Mouse (Mus musculus): Measurements from ENCODE around the gene Pou2f3.

The Pou2f3 gene

DNA sequence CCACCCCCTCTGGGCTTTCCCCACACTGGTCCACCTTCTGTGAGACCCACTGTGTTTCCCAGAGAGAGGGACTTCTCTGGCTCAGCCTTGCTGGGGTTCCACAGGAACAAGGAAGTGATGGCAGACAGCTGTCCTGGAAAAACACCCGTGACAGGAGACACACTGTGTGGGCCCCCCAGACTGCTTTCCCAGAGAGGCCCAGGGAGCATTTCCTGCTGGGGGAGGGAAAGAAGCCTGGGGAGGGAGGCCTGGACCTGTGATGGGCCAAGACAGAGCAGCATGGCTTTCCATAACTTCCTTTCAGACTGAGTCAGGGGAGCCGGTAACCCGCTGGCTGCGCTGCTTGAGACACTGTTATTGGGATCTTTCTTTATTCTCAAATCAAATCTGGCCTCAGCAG lies 20.7 kb upstream of the Pou2f3 start:
- peak; percentile 83 for DNase-seq

DNA sequence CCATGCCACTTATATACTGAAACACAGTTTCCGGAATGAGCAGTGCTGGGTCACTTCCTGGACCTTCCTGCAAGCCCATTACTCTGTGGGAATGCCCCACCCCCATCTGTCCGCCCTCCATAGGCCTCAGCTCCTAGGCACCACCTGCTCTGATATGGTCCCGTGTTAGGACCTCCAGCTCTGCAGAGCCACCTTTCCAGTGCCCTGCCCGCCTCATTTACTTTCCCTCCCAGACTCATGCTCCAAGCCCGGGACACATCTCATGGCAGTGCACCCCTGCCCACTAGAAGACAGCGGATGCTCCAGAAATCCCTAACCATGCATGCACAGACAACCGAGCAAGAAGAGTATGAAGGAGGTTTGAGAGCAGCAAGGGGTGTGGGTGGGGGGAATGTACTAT lies 19.8 kb upstream of the Pou2f3 start:
- no peak for DNase-seq

DNA sequence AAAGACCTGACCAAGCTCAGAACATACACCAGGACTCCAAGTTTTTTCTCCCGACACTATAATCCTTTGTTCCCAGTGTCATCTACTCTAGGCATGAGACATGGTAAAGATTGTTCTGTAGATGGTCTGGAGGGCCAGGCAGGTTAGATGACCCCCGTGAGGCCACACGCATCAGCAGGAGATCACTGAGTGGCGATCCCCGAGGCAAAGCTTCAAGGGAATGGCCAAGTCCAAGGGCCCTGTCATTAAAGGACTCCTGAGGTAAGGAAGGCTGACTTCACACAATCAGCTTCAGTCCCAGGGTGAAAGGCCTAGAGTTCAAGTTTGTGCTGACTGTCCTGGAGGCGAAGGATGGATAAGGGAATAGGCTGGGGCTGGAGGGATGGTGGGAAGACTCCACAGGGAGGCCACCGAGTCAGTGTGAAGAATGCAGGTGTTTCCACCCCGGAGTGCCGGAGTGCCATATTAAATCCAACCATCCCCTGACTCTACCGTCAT lies 19.3 kb upstream of the Pou2f3 start:
- DNase-seq: no peak

DNA sequence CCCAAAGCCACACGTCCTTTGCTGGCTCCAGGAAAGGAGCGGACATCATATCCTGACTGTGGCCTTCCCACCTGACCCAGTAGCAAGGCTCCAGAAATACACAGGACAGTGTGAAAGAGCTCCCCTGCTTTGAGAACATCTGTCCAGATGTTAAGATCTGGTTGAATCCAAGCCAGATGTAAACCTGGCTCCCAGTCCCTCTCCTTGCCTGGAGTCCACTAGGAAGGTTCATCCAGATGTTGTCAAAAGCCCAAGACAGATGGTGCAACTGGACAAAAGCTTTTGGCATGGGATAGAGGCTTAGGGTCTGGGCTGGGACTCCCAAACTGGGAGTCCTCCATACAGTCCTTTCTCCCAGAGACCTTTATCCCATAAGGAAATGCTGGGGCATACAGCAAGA lies 18.6 kb upstream of the Pou2f3 start:
- DNase-seq: no peak

DNA sequence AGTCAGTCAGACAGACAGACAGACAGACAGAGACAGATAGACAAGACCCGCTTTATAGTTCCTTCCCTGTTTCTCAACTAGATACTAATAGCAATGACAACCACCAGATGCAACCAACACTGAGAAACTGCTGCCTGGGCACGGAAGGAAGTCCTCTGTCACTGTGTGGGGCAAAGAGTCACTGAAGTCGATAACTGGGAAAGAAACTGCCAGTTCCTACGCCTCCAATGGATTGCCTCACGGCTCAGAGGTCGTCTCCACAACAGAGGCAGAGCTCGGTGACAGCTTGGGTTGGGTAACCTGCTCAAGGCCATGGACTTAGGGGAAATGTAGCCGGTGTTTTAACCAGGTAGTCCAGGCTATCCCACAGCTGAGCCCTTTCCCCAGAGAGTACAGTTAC lies 17.5 kb upstream of the Pou2f3 start:
- no peak for DNase-seq

DNA sequence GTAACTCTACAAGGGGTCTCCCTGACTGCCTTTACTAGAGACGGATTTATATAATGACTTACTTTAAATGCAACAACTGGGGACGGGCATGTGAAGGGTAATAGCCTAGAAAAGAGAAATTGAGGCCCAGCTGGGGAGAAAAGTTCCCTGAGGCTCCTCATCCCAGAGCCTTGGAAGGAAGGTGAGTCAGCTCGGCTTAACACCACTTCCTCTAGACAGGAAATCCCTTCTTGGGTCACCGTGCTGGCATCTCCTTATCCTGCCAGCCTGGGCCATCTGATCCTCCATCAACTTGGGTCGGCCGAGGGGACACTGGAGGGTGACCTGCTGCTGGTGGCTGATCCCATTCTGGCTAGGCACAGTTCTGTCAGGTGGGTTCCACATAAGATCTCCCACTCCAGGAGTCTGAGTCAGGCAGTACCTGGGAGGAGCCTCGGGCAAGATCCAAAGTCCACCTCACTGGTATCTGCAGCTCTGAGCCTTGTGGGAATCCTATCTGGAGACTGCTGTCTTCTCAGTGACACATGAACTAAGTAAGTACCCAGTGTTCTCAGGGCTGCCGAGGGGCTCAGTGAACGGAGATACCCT lies 16.5 kb upstream of the Pou2f3 start:
- peak; percentile 65 for DNase-seq

DNA sequence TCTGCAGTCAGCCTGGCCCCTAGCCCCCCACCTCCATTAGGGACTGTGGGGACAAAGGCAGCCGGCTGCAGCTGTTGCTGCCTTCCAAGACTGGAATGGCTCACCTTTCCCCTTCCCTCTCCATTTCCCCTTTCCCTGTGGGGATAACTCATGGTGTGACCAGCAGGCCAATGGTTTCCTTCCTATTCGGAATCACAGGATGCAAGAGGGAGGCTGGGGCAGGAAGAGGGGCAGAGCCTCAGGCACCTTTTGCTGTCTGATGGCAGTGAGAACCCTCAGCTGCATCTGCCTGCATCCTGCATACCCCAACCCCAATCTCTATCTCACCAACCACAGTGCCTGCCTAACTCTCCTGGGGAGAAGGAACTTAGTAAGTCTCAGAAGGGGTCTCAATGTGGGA lies 15.3 kb upstream of the Pou2f3 start:
- no peak for DNase-seq

DNA sequence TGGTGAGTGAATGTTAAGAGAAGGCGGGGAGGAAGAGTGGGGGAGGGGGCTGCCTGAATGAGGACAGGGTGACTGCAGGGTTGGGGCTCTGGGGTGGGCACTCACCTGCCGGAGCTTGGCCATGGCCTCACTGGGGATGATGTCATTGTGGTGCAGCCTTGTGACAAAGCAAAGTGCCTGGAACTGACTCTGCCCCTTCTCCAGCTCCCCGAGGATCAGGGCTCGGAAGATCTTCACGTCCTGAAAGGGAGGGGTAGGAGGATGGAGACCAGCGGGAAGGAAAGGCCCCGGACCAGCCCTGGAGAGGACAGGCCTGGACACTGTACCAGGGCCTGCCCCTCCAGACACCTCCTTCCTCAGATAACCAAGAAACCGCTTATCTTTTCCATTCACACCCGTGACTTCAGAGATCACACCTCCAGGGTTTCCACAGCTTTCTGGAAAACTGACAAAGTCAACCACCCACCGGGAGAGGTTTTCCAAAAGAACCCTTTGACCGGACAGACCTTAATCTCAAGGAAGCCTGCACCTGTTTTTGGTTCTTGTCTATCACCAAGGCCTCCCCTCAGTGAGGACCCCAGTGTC lies 14.7 kb upstream of the Pou2f3 start:
- DNase-seq: no peak

DNA sequence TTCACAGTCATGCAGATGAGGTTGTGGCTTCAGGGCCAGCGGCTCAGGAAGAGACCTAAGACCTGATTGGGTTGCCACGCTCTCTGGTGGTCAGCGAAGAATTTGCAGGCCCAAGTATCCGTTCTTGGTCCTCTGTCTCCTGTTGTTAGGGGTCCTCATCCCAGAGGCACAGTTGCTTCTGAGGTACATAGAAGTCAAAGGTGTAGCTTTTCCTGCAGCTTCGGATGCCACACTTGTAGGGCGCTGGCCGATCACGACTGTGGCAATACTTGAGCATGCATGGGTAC lies 12.2 kb upstream of the Pou2f3 start:
- DNase-seq: no peak

DNA sequence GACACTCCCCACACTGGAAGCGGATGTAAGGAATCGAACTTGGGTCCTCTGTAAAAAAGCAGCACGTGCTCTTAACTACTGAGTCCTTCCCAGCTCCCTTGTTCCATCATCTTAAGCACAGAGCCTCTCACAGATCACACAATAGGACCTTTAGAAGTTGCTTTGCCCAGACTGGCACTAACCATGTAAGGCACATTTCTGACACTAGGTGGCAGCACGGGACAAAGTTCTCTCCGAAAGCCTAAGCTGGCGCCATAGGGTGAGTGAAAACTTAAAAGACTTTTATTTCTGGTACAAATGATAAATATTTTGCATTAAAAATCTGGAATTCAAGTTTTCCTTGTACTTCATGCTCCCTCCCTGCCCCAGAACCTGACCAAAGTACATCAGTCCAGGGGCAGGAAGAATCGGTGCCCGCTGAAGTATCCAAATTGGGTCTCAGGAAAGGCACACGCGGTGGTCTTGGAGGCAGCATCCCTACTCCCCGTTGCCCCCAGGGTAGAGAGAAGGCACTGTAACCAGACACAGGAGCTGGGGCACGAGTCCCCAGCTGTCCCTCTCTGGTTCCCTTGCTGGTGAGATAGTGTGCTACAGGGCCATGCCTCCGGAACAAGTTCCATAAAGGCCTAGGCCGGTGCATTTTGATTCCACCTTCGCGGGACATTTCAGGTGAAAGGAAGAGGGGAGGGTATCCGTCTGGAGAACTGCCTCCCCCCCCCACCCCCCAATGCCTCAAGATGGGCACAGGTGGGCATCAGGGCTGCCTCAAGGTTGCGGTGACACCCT lies 11.7 kb upstream of the Pou2f3 start:
- peak; percentile 94 for DNase-seq

DNA sequence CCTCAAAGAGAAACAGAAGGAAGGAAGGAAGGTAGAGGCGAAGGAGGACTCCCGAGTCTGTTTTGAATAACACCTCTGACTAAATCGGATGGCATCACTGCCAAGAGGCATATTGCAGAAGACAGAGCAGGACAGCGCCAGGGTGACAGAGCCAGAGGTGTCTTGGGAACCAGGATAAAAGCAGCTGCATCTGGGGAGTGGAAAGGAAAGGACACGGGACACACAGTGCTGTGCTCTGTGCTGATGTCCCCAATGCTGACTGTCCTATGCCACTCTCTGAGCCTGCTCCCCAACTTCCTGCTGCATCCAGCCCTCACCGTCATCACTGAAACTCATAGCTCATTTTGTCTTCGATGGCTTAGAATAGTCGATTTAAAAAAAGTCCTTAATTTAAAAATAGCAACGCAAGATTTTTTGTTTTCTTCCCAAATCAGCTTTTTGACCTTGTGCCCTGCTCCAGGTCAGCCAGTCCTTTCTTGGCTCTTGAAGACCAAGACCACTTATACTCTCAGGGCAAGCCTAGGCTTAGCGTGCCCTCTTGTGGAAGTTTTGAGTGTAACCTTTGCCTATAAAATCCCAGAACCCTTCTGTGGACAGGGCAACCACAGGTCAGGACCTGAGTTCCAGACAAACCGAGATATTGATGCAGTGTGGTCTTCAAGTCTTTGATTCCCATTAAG lies 742 bp upstream of the Pou2f3 start:
- peak; percentile 81 for DNase-seq

DNA sequence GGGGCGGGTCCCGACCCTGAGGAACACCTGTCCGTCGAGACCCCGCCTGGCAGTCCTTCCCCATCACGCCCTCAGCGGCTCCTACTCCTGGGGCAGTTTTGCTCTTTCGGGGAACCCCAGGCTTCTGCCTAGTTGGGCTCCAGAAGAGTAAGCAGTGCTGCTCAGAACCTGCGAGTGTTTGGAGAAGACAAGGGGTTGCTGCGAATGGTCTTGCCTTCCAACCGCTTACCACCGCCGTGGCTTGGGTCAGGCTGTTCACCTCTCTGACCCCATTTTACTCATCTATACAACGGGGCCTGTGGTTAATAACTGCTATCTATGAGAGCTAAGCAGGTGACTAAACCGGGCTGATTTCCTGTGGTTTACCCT lies 4.2 kb downstream of the Pou2f3 start:
- no peak for DNase-seq

DNA sequence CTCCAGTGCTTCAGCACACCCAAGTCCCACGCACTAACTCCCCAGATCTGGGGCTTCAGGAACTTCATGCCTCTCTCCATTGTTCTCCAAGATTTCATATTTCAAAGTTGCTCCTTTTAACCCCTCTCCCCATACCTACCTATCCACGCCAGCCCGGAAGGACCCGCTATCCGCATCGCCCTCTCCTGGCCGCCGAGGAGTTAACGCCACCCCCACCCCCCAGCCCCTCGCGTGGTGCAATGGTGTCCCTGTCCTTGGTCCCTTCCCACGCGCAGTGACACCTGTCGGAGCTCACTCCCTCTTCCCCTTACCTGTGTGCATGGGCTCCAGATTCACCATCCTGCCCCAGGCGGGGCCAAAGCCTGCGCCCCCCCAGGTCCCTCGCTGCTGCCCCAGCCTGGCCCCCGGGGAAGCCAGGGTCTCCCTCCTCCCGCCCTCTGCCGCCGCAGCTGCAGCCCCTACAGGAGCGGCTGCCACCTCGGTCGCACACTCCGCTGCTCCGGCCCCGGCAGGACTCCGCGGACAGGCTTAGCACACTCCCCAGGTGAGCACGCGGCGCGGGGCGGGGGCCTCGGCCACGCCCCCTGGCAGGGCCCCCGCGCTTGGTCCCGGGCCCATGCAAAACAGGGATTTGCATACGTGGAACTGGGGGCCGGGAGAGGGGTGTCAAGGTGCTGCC lies 4.7 kb downstream of the Pou2f3 start:
- peak; percentile 34 for DNase-seq

DNA sequence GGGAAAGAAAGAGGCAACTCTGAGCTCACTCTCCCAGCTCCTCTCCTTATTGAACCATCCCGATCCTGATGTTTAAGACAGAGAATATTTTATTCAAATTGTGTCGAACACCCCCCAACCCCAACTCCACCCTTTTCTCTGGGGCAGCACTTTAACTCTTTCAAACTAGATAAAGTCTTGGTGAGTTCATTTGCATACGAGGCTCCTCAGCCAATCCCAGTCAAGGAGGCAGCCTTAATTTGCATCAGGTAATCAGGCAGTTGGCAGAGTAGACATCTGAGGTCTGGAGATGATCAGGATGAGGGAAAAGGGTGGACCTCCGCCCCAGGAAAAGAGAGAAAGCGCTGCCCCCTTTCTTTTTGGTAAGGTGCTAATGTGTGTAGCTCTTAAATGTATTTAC lies 10.0 kb downstream of the Pou2f3 start:
- DNase-seq: no peak

DNA sequence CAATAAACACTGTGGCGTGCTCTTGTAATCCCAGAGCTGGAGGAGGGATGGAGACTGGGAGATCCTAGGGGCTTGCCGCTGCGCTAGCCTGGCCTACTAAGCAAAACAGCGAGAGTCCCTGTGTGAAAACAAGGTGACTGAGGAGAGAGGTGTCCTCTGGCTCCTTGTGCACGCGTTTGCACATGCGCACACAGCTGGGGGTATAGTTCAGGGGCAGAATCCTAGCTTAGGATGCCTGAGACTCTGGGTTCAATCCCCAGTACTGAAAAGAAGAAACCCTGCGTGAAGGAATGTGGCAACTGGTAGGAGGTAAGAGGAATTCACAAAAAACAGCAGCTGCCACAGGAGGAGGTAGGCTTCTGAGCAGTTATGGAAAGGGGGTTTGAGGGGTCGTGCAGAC lies 16.2 kb downstream of the Pou2f3 start:
- no peak for DNase-seq

DNA sequence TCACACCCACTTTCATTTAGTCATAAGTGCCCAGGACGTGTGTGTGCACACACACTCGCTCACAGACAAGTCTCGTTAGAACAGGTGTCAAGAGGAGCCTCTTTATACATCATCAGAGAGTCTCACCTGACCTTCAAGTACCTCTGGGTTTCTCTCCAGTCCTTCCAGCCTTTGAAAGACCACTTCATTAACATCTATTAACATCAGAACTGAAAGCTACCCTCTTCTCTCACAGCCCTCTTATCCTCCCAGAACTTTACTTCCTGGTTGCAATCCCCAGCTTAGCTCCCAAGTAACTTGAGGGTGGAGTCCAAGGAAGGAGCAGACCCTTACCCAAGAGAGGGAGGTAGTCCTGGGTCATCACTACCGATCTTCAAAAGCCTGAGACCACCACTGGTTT lies 18.6 kb downstream of the Pou2f3 start:
- no peak for DNase-seq

DNA sequence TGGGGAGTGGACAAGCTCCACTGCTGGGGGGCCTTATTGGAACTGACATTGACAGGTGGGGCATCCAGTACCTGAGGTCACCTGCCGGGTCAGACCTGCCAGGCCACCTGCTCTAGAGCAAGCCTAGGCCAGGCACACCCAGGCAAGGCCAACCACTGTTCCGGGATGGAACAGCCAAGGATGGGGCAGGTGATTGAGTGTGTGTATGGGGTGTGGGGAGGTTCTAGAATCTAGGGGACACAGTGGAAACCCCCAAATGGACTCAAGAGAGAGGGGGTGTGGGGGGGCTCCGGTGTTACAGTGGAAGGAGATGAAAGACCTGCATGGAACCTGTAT lies 21.2 kb downstream of the Pou2f3 start:
- no peak for DNase-seq

DNA sequence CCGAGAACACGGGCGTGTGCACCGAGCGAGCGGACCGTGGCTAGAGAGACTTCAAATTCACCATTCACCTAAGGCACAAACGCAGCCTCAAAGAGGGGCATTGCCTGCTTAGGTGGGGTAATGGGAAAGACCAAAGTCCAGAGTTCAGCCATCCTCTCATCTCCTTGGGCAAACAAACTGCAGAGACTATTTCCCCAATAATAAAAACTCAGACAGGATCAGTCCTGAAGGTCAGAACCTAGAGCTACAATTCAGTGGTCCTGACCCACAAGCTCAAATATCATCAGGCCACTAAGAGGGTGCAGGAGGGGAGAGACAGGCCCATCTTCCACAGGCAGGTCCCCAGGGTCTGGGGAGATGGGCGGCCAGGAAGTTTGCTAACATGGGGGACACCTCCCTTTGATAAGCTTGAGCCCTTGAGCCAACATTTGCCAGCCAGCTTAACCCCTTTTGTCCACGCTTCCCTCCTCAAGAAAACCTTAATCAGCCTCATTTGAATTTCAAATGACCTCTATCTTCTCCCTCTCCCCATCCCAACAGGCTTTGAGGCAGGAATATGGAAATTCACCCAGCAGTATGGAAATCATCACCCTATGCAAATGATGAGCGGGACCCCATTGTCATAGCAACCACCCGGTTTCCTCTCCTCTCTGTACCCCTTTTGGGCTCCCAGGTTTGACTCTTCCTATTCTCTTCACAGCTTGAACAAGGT lies 21.7 kb downstream of the Pou2f3 start:
- no peak for DNase-seq

DNA sequence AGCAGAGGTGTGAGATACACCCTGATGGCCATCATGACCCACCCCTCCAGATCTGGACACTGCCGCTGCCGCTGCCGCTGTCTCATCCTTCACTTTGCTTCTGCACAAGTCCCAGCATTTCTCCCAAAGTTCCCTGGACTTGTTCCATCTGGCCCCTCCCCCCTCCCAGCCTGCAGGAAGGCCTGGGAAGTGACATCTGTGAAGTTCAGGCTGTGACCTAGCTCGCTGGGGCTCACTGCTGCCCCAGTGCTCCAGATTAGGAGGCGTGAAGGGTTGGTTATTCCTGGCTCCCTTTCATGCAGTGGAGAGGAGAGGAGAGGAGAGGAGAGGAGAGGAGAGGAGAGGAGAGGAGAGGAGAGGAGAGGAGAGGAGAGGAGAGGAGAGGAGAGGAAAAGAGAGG lies 30.6 kb downstream of the Pou2f3 start:
- peak; percentile 66 for DNase-seq

DNA sequence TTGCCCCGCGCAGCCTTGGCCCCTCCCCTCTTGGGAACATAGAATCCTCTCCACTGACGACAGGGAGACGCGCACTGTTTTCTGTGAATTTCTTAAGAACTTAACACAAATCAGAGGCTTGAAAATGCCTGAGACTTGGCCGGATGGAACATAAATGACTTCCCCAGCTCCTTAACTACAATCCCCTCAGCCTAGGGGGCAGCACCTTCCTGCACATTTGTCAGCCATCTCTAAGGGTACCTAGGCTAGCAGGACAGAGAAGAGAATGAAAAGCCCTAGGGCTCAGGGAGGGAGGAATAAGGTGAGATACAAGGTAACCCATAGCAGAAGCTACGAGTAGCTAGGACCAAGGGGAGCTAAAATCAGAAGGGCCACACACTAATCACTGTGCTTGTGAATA lies 32.0 kb downstream of the Pou2f3 start:
- DNase-seq: peak; percentile 38

DNA sequence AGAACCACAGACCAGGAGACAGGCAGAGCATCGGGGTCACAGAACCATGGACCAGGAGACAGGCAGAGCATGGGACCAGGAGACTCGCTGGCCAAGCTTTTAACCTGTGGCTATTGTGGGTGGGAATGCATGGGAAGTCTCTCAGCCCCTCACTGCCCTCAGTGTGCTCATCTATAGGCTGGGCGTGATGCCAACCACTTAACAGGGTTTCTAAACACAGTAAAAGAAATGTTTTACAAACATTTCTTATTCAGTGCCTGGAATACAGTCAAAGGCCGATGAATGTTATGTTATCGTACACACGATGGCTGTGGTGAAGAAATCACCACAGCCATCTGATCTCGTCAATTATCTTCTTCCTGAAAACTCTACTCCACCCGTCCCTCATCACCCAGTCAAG lies 43.1 kb downstream of the Pou2f3 start:
- no peak for DNase-seq

DNA sequence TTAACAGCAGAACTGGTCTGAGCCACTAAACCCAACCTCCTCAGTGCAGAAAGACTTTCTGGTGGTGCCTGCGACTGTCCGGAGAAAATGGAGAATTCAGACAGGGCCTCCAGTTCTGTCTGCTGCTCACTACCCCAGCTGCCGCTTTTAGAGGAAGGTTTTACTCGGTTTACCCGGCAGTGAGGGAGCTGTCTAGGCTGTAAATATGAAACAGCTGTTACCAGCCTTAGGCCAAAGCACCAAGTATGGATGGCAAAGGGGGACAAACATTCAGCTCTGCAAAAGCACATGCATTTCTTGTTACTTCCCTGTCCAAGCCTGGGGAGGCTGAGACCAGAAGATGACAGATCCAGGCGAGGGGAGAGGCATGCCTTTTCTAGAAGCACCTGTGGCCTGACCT lies 43.8 kb downstream of the Pou2f3 start:
- DNase-seq: no peak

DNA sequence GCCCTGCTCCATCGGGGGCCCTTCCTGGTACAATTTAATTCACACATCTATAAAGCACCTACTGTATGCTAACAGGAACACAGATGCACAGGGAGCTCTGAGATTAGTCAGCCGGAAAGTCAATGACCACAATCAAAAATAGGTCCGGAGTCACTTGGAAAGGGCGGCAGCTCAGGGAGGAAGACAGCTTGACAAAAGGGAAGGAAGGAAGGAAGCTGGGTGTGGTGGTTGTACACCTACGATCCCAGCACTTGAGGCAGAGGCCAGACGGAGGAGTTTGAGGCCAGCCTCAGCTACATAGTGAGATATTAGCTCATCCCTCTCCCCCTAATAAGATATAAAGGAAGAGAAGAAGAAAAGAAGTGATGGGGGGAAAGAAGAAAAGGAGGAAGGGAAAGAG lies 54.2 kb downstream of the Pou2f3 start:
- no peak for DNase-seq
